In the genomic region with DNA sequence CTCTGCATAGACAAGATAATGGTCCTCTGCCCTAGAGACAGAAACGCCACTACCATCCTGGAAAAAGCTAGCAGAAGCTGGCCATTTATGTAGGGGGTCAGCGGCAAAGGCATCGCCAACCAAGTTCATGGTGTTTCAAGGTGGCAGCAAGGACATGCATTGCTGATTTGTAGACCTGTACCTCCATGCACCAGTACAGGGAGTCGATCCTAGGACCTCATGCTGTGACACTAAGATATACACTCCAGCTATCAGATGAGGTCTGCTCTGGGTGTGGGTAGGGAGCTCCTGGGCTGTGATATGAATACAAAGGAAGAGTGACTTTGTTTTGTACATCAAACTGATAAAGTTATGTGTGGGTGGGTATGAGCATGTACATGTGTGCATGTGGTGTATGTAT, we compare ENCODE assay signal across 22 mouse cellular contexts. TPM values are rescaled to one million over a fixed set of nuclear protein-coding genes. Genes with fewer than 3 reads are reported as not detected.
DNase-seq lines count a peak whose midpoint lies in the region; ATAC-seq and TF ChIP-seq lines count a peak whose summit lies in the region.
"Had no signal": no experiment of that assay in that cellular context is flagged by ENCODE, and none has a peak within 500 bp of the region (broad histone marks: within the 10 kb centered on the region; RNA-seq: fewer than 3 reads in every experiment).

No protein-coding gene starts in this region.

- no peaks in the 10 kb centered on the region for H3K9me3 ChIP-seq in liver, embryonic 13.5 days (replicated peaks)
- no peaks in the 10 kb centered on the region for H3K9me3 ChIP-seq in liver, embryonic 16.5 days (replicated peaks; ENCODE audit: control insufficient read depth, low read length)
- no peaks in the 10 kb centered on the region for H3K9me3 ChIP-seq in liver, postnatal 0 days (ENCODE audit: low read length)
- H3K9me3 ChIP-seq: embryonic facial prominence, embryonic 13.5 days; embryonic facial prominence, embryonic 15.5 days; forebrain, embryonic 10.5 days; forebrain, embryonic 12.5 days had no signal

- DNase-seq in liver, embryonic 13.5 days, result no peak
- DNase-seq in liver, result no peak
- no peak for DNase-seq in liver, postnatal 0 days
- no peak for DNase-seq in testis, postnatal 14 days (ENCODE audit: low spot score)
- DNase-seq: adrenal gland, adult 2 months; adrenal gland, postnatal 10 days; adrenal gland, postnatal 25 days; cerebellum, adult 11 months; cerebellum, adult 18-20 months; cerebellum, adult 8-10 months; cerebellum, adult 9-11 months; cerebellum, postnatal 14 days; cerebellum, postnatal 36 days; embryo, embryonic 11 days had no signal

- TF ChIP-seq CTCF in liver, postnatal 0 days (IDR thresholded peaks at IDR 0.05; ENCODE audit: low read depth), result no peak

- peaks cover 27% of the 10 kb centered on the region for H3K4me1 ChIP-seq in liver, embryonic 13.5 days (replicated peaks)
- peaks cover 16% of the 10 kb centered on the region for H3K4me1 ChIP-seq in liver, embryonic 16.5 days (ENCODE audit: control insufficient read depth, low read depth, low read length)
- peaks cover 29% of the 10 kb centered on the region for H3K4me1 ChIP-seq in liver, postnatal 0 days (ENCODE audit: insufficient read depth)

- H3K4me2 ChIP-seq in liver, embryonic 13.5 days, result no peak overlapping the region
- H3K4me2 ChIP-seq in liver, embryonic 16.5 days (ENCODE audit: low read depth, low read length), result no peak overlapping the region
- H3K4me2 ChIP-seq in liver, postnatal 0 days (ENCODE audit: low read depth, low read length), result no peak overlapping the region
- H3K4me2 ChIP-seq: embryonic facial prominence, embryonic 13.5 days; embryonic facial prominence, embryonic 15.5 days; forebrain, embryonic 12.5 days had no signal

- peak; percentile 49 for ATAC-seq in liver, embryonic 13.5 days (ENCODE audit: low read depth)
- ATAC-seq in liver, embryonic 16.5 days (ENCODE audit: low read depth), result 0 out of 2 replicates have a peak, but pooled peaks have one; percentile 22
- no peak for ATAC-seq in liver, postnatal 0 days
- ATAC-seq in megakaryocyte-erythroid progenitor cell, adult 5-6 weeks (replicated peaks; ENCODE audit: low FRiP score, low TSS enrichment, poor library complexity, severe bottlenecking), result peak; percentile 72
- ATAC-seq: forebrain, embryonic 14.5 days had no signal

- no peaks in the 10 kb centered on the region for H3K36me3 ChIP-seq in liver, embryonic 13.5 days
- H3K36me3 ChIP-seq in liver, embryonic 16.5 days (ENCODE audit: control insufficient read depth, insufficient read depth), result no peaks in the 10 kb centered on the region
- H3K36me3 ChIP-seq in liver, postnatal 0 days (replicated peaks; ENCODE audit: insufficient read depth, low read length), result no peaks in the 10 kb centered on the region
- H3K36me3 ChIP-seq: embryonic facial prominence, embryonic 13.5 days; embryonic facial prominence, embryonic 15.5 days; forebrain, embryonic 10.5 days; forebrain, embryonic 12.5 days had no signal

- H3K4me3 ChIP-seq in liver, embryonic 13.5 days (replicated peaks), result no peak overlapping the region
- H3K4me3 ChIP-seq in liver, embryonic 16.5 days (ENCODE audit: low read depth, low read length), result no peak overlapping the region
- H3K4me3 ChIP-seq in liver, postnatal 0 days (ENCODE audit: low read depth, low read length), result no peak overlapping the region
- H3K4me3 ChIP-seq: embryonic facial prominence, embryonic 13.5 days; embryonic facial prominence, embryonic 15.5 days; erythroblast, embryonic 14.5 days; forebrain, embryonic 10.5 days; forebrain, embryonic 12.5 days had no signal

- no peaks in the 10 kb centered on the region for H3K27me3 ChIP-seq in liver, embryonic 13.5 days
- H3K27me3 ChIP-seq in liver, embryonic 16.5 days (ENCODE audit: control insufficient read depth, insufficient read depth, low read depth, low read length), result no peaks in the 10 kb centered on the region
- no peaks in the 10 kb centered on the region for H3K27me3 ChIP-seq in liver, postnatal 0 days (ENCODE audit: insufficient read depth, low read length)
- H3K27me3 ChIP-seq: embryonic facial prominence, embryonic 13.5 days; embryonic facial prominence, embryonic 15.5 days; forebrain, embryonic 12.5 days had no signal

- no peak overlapping the region for H3K27ac ChIP-seq in liver, embryonic 13.5 days
- H3K27ac ChIP-seq in liver, embryonic 16.5 days (ENCODE audit: low read length), result no peak overlapping the region
- H3K27ac ChIP-seq in liver, postnatal 0 days (ENCODE audit: low read depth), result no peak overlapping the region
- H3K27ac ChIP-seq: embryonic facial prominence, embryonic 13.5 days; embryonic facial prominence, embryonic 15.5 days; forebrain, embryonic 10.5 days; forebrain, embryonic 12.5 days had no signal

- TF ChIP-seq EP300 in liver, postnatal 0 days (IDR thresholded peaks at IDR 0.05; ENCODE audit: low read depth), result no peak

- WGBS in liver, embryonic 13.5 days (ENCODE audit: insufficient replicate concordance), result 58% methylated on average over 4 of the region's 4 CpGs
- 63% methylated on average over 4 of the region's 4 CpGs for WGBS in liver, embryonic 16.5 days (ENCODE audit: insufficient replicate concordance)
- WGBS in liver, postnatal 0 days (ENCODE audit: insufficient replicate concordance), result 75% methylated on average over 4 of the region's 4 CpGs

- H3K9ac ChIP-seq in liver, embryonic 13.5 days, result no peak overlapping the region
- H3K9ac ChIP-seq in liver, embryonic 16.5 days (ENCODE audit: low read depth, low read length), result no peak overlapping the region
- no peak overlapping the region for H3K9ac ChIP-seq in liver, postnatal 0 days (replicated peaks)
- H3K9ac ChIP-seq: embryonic facial prominence, embryonic 13.5 days; embryonic facial prominence, embryonic 15.5 days; forebrain, embryonic 12.5 days had no signal

RNA-seq across cellular contexts. Expression of a gene that starts 14.6 kb away (rescaled TPM):
- polyA plus RNA-seq in liver, embryonic 13.5 days (2015; fragmentation: Nextera tagmentation; extraction: Ambion mirVana), result 7.0 and 7.7 TPM in 2 replicates
- 4.3 TPM in 2 replicates for polyA plus RNA-seq in liver, embryonic 16.5 days (2015; fragmentation: Nextera tagmentation; extraction: Ambion mirVana)
- 5.3 TPM in 2 replicates for polyA plus RNA-seq in liver, postnatal 0 days (2015; fragmentation: Nextera tagmentation; extraction: Ambion mirVana)
- 34.9 and 39.7 TPM in 2 replicates for total RNA-seq in megakaryocyte-erythroid progenitor cell, adult 5-6 weeks (2014; fragmentation: Nextera tagmentation)
- 57.2 and 74.8 TPM in 2 replicates for total RNA-seq in megakaryocyte-erythroid progenitor cell, adult 5-6 weeks (2017)
